Comparison of ENCODE assay signal across 12 mouse cellular contexts in the genomic region with DNA sequence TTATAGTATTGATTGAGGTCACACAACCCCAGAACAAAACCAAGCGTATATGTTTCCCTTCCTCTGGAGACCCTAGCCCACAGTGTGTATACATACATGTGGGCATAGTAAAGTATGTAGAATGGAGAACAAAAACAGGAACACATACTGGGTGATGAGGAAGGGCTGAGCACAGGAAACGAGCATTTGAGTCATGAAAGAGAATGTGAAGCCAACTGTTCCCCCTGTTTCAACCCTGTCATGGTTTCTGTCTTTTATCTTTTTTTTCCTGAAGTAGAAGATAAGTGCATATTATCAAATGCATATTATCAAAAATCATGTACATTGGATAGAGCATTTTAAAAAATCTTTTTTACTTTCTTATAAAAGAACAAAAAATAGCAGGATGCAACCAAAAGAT.
"Had no signal": no experiment of that assay in that cellular context is flagged by ENCODE, and none has a peak within 500 bp of the region (broad histone marks: within the 10 kb centered on the region; RNA-seq: fewer than 3 reads in every experiment).

No protein-coding gene starts in this region.

- DNase-seq: kidney, adult 8-10 months; kidney, postnatal 25 days; lung, postnatal 14 days; midbrain, embryonic 14.5 days; thymus, adult 18-20 months; thymus, postnatal 25 days had no signal

- H3K27me3 ChIP-seq: limb, embryonic 15.5 days; liver, embryonic 12.5 days; lung, embryonic 15.5 days; neural tube, embryonic 12.5 days had no signal

- H3K4me3 ChIP-seq: left cerebral cortex, adult 2 months; limb, embryonic 15.5 days; liver, embryonic 12.5 days; lung, embryonic 15.5 days; midbrain, embryonic 10.5 days; neural tube, embryonic 12.5 days had no signal

- H3K27ac ChIP-seq: left cerebral cortex, adult 2 months; limb, embryonic 15.5 days; lung, embryonic 15.5 days; midbrain, embryonic 10.5 days; neural tube, embryonic 12.5 days had no signal

- H3K4me1 ChIP-seq: limb, embryonic 15.5 days; lung, embryonic 15.5 days; midbrain, embryonic 10.5 days; neural tube, embryonic 12.5 days had no signal
